Mouse (Mus musculus) kidney, adult 2 months (tissue): ENCODE measurements around the gene Prdm16.

Experiments used
- CTCF ChIP-seq: fragments of 200-500 bp; conservative IDR thresholded peaks from 2 replicates; pipeline ENCODE4 v1.5.1; 2011; ENCODE audit warnings: low read depth, mild to moderate bottlenecking, control low read depth, low read length, moderate library complexity, mixed read lengths; ENCODE audit not compliant: insufficient read depth, insufficient read length
- POLR2A ChIP-seq: fragments of 200-500 bp; IDR thresholded peaks from one replicate; pipeline ENCODE4 v1.6.1; 2011; ENCODE audit warnings: low read depth, low read length, control low read depth

- TF ChIP-seq CTCF = no peak
- TF ChIP-seq POLR2A = no peak
Measured at GRCm38 (mm10) chr4:154543921-154544320, 92.8 kb downstream of the Prdm16 start.
